Mouse (Mus musculus) heart, adult 18-20 months (tissue): ENCODE measurements at regions not wholly inside any gene's neighbourhood (a gene's known extent, or its start where the extent isn't known, plus 50 kb on each side); places are given as distances from the start of the nearest gene placed in this dataset.
A peak's percentile ranks its signal among the peaks of the same experiment; 100 is the strongest.

Experiments
- DNase-seq, 2 experiments: peaks; one replicate each; pipeline ENCODE4 v3.0.0; 2021 to 2022; ENCODE audit warnings: mixed read lengths in 1 of 2

DNA sequence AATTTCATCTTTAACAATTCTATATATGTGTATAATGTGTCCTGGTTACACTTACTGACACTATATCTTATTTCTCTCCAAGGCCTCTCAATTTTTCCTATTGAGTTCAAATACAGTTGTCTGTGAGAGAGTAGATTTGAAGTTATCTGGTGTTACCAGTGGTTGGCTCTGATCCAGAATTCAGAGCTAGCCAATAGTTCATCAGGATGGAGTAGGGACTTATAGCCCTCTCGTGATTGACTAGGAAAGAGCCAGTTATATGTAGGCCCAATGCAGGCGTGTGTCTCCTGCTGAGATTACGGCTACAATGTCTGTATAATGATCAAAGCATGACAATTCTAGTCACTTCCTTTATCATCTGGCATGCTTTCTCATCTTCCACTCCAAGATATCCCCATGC lies 1241.0 kb upstream of the Zeb2 start:
- DNase-seq, result no peak

DNA sequence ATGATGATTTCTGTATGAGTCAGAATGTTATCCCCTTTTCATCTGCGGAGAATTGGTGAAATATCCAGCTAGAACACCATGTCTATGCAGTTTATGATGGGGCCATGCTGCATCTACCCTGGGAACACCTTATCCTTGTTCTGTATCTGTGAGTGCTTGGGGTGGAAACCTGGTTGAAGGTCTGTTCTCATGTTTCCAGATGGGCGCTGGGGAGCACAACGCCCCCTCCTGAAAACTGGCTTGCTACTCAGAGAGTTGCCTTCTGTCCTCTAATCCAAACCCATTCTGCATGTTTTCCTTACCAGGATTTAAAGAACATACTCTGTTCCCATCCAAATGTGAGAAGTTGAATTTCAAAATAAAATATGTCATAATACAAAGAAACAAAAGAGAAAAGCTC lies 1239.5 kb upstream of the Zeb2 start:
- no peak for DNase-seq

DNA sequence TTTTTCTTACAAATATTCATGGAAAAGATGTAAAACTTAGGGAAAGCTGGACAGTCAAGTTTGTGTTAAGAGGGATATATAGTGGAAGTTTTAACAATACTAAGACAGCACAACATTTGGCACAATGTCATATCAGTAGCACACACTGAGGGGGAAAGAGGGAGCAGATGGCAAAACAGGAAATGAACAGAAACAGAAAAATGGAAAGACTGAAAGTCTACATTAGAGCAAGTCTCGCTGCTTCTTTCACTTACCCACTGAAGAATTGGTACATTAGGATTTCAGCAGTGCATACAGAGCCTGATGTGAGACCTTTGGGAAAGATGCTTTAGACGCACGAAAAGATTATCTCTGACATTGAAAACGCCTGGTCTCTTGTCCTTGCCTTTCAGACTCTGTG lies 1223.5 kb upstream of the Zeb2 start:
- no peak for DNase-seq

DNA sequence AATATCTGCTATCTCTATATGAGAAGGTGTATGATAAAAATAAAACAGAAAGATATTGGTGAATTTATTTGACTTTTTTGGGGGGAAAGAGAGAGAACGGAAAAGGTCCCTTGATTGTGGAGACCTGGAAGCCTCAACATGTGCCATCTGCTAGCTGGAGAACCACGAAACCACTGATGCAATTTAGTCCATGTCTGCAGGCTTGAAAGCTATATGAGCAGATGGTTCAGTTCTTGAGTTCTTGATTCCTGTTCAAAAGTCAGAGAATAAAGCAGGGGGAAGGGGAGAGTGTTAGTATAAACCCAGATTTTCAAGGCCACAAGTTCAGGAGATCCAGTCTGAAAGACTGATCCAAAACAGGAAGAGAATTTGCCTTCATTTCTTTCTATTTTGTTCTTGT lies 1199.5 kb upstream of the Zeb2 start:
- DNase-seq, result no peak

DNA sequence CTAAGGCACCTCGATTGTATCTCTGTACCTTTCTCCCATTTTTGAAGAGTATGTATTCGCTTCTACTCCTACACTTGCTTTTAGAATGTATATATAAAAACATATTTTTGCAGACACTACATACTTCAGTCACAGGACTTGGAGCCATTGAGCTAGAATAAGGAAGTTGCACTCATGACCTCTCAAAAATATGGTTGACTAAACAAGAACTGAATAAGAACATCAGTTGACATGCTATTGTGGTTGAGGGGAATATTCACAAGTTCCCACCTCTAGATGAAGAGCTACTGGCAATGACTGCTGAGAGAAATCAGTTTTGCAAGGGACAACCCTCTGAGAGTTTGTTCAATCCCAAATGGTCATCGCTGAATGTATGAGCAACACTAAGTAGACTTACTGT lies 1198.0 kb upstream of the Zeb2 start:
- DNase-seq, result no peak

DNA sequence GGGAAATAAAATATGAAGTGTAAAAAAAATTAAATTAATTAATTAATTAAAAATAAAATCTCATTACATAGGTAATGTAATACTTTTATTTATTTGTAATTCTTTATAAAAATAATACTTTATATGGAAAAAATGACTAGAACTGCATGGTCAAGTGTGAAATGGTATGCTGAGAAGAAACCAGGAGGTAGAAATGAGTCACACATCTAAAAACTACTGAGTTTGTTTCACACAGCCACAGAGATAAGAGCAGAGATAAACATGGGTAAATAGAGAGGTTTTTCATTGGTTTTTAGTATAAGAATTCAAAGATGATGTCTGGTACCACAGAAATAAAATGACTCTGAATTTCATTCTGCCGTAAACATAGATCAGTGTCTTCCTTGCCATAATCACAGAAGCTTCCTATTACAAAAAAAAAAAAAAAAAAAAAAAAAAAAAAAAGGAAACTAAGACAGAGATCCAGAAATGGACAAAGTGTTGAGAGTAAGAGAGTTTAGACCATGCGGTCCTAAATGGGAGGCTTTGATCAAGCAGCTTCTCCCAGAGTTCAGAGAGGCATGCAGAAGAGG lies 1190.5 kb upstream of the Zeb2 start:
- DNase-seq, result no peak

DNA sequence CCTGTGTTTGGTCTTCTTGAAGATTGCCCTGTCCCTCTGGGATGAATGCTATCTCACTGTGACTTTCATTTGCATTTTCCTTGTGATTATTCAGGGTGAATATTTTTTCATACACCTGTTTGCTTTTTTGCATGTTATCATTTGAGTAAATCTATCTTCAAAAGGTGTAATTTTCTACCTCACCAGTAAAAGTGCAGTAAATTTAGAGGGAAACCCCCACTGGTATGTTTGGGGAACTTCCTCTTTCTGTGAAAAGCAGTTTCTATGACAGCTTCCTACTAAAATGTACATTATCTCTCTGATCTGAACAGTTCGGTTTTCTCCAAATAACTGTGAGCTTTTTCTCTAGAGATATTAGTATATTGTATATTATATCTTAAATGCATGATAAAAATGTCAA lies 1185.4 kb upstream of the Zeb2 start:
- no peak for DNase-seq

DNA sequence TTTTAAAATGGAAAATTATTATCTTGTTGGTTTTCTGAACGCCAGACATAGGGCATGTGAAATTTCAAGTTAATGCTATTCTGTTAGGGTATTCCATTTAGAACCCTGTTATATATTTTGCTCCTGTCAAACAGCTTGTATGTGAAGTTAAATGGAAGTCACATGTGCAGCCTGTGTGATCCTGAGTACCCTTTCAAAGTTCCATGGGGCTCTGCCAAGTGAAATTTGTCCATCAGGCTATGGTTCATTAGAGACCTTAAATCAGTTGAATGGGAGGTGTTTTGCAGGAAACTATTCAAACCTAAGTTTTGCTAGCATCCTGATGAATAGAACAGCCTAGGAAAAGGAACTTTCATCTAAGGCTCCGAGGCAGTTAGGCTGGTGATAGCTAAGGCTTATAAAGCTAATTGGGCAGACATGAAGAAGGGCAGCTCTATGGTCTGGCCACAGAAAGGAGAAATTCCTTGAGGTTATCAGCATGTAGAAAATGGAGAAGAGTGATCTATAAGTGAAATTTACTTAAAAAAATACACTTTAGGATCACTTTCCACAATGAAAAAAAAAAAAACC lies 1180.2 kb upstream of the Zeb2 start:
- no peak for DNase-seq

DNA sequence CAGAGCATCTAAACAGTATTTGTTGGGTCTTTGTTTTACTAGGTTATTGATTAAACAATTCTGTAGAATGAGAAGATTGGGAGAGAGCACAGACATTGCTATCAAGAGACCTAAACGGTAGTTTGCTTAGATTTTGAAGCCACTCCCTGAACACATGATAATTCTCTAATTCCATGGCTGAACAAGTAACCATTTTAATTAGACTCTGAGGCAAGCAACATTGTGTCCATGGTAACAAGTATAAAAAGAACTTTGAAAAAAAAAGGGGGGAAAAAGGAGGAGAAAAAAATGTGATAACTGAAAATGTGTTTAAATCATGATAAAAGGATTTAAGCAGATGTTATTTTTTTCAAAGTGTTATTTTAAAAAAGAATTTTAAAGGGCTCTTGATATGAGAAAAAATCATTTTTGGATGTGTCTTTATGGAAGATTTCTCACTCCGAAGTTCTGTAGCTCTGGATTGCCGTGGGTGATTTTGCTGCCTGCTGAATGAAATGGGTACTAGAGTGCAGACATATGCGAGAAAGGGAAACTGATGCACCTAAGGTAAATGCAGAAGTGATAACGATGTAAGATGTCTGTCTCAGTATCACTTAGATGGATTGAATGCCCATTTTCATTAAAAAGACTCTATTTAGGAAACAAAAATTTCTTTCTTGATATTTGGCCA lies 1166.9 kb upstream of the Zeb2 start:
- DNase-seq, result no peak

DNA sequence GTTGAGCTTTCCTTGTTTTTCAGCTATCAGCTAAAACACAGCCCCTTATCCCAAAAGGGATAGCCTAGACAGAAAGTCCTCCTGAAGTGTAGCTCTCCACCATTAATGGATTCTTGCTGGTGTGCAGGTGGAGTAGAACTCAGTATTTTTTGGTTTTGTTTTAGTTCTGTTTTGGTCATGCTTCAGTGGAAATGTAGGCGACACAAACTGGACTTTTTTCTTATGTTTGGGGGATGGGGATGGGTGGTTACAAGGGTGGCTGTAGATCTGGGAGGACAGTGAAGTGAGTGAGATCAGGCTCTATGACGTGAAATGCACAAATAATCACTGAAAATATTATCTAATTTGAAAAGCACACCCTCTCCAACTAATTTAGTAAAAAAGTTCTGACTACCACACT lies 1163.6 kb upstream of the Zeb2 start:
- DNase-seq, result no peak

DNA sequence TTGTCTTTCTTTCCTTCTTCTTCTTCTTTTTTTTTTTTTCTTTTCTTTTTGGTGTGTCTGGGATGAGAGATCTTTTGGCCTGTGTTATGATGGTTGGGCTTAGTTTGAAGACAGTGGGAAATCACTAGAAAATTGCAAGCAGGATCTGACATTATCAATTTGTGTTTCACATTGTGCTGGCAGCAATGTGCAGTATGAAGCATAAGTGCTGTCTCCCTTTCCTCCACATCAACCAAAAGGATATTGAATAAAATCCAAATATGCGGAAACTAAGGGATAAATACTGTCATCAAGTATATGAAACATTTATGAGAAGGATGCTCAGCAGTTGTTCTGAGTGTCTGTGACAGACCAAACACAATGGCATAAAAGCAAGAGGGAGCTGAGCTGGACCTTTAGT lies 1144.4 kb upstream of the Zeb2 start:
- DNase-seq, result no peak

DNA sequence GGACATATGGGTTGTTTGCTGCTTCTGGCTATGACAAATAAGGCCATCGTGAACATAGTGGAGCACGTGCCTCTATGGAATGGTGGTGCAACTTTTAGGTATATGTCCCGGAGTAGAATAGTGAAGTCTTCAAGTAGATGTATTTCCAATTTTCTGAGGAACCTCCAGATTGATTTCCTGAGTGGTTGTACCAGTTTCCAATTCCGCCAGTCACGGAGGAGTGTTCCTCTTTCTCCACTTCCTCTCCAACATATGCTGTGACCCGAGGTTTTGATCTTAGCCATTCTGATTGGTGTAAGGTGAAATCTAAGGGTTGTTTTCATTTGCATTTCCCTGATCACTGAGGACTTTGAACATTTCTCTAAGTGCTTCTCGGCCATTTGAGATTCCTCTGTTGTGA lies 1134.4 kb upstream of the Zeb2 start:
- peak; percentile 2 to 10 for DNase-seq

DNA sequence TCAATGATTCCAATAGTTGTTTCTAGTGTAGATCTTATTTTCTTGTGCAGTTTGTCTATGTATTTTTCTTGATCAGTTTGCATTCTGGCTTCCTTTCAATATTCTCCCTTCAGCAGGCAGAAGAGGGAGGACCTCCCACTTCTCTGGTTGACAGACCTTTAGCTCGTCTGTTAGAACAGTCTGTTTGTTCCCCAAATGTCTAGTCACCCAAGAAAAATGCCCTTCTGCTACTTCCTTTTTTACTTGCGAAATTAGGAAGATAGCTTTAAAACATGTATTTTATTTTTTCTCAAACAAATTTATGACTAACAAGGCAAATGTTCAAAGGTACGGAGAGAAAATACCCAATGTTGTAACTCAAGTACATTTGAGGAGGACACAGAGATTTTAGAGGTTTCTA lies 1128.5 kb upstream of the Zeb2 start:
- DNase-seq, result peak; percentile 2 to 37

DNA sequence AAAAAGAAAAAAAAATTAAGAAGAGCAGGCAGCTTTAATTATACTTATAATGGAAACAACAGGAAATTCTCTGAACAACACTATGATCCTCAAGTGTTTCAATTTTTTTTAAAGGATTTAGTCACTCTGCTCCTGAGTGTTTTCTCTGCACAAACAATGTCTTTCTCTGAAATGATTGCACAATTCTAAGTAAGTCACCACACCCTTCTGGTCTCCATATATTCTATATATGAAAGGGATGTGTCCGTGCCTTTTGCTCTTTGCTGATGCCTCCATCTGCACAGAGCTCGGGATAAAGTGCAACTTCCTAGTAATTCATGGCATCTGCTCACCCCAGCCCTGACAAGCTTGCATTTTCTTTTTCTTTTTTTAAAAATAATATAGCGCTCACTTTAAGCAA lies 1127.5 kb upstream of the Zeb2 start:
- DNase-seq, result no peak

DNA sequence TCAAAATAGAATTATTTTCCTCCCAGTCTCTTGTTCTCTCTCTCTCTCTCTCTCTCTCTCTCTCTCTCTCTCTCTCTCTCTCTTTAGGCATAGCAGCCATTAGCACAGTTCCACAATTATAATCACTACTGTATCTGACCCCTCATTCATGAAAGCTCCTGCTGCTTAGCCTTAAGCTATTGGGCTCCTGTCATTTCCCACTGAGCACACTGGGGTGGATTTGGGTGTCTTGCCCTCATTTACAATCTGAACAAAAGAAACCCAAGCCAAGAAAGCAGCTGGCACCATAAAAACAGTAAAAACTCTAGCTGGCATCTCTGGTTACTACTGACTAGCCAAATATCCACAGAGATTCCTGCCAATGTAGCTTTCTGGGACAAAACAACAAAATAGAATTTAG lies 1125.6 kb upstream of the Zeb2 start:
- DNase-seq, result no peak

DNA sequence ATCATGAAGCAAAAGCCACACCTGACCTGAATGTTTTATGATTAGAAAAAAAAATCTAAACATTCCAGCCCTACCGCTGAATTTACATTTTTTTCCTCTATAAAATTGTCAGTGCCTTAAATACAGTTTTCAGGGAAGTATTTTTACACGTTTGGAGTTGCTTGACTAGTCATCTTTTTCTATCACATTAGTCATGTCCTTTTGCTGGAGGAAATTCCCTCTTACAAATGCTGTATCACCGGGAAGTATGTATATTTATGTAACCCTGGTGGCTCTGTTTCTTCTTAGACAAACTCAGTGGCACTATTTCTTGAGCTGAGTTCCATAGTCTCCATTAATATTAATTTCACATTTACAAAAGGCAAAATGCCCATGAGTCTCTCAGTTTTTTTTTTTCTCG lies 1122.7 kb upstream of the Zeb2 start:
- DNase-seq, result no peak

DNA sequence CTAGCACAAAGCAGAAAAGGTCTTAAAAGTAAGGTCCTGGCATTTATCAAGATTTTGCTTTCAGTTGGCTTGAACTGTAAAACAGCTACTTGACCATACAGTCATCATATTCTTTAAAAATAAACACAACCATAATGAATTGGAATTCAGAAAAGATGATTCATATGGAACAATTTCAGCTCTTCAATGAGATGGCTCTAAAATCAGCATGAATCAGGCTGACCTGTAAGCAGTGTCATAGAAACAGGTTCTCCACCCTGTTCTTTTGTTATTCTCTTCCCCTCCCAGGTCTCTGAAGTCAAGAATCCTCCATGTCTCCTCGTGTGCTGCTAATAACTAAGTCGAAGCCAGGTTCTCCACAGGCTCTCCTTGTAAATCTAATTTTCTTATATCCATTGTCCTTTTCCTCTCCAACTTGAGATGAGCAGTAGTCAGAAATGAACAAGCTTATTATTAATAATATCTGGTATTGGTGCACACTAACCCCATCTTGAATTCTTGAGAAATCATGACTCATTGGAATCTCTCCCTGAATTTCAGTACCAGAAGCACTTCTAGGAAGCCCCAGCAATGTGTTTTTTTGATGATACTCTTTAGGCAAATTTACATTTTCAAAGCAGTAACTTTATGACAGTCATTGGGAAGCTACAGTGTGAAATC lies 1113.7 kb upstream of the Zeb2 start:
- DNase-seq, result no peak

DNA sequence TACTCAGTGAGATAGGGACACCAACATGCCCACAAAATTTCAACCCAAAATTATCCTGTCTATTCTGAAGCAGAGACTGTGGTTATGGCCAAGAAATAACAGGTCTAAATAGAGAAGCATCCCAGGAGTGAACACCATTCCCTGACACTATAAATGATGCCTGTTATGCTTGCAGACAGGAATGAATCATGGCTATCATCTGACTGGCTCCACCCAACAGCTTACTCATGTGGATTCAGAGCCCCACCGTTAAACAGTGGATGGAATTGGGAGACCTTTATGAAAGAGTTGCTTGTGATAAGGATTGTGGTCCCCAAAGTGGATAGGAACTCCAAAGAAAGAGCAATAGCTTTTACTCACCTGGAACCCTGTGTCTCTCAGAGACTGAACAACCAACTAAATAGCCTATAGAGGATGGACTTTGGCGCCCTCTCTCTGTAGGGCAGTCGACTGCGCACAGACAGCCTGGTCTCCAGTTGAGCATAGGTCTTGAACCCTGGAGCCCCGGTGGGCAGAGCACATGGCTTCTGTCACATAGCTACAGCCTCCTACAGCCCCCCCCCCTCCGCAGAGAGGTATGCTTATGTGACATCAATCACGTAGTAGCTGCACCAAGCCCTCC lies 1101.3 kb upstream of the Zeb2 start:
- peak in 1 of 2 experiments; percentile 24 for DNase-seq

DNA sequence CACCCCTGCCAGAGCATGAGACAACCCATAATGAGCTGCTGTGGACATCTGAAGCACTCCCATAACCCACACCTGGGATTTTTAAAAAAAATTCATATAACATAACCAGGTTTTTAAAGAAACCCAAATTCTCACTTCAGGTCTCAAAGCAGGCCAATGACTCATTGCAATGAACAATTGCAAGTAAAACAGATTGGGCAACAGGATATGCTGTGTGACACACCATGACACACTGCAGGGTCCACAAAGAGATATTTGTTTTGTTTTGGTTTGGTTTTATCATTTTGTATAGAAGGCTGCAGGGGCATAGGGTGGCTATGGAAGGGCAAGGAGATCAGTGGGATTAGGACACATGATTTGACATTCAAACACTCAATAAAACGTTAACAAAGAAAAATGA lies 1082.1 kb upstream of the Zeb2 start:
- DNase-seq, result no peak

DNA sequence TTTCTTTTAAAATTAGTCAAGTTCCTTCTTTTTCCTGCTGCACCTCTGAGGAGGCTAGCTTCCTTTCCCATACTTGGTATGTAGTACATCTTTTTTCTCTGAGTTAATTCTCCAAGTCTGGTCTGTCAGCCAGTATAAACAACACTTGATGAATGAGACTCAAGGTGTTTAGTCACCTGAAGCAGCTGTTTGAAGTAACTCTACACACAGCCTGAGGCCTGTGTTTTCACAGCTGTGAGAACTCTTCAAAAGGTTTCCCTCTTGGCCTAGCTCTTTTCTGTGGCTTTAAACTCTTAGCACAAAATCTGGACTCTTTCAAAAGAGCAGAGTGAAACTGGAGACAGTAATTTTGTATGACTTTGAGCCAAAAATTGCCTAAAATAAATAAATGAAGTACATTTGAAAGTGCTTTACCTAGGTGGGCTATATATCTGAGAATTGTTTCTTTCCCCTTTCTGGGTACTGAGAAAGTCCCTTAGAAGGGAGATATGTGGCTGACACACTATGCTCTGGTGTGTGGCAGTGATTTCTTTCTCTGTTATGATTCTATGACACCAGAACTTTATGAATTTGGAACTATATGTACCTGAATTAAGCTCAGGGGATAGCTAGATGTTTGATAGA lies 1070.2 kb upstream of the Zeb2 start:
- no peak for DNase-seq

DNA sequence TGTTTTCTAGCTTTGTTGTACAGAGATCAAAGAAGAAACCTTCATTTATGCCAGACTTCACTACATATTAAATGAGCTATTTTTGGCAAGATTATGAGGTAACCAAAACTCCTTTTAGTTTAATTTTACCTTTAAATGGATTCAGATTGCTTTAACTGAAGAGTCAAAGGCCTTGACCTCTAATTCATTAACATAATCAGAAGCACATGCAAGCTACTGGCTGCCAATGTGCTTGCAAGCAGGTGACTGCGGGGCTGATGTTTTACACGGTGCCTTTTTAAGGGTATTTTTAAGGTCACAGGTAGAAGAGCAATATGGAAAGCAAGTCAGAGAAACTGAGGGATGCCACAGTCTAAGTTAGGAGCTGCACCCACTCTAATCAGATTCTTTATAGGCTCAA lies 1066.0 kb upstream of the Zeb2 start:
- no peak for DNase-seq

DNA sequence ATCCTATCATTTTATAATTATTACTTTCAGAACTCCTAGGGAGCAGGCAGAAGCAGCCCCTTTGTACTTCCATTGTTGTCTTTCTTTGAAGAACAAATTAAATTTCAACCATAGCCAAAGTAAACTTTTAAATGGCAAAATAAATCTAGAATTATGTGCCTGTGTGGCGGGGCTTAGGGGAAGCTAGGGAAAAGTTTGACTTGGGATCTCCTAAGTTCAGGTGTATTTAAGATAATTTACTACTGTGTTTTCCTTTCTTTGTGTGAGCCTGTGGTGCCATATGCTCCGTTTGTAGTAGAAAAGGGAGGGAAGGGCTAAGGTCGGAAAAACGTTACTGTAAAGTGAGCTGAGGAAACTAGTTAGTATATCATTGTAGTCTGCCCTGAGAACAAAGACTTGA lies 1062.5 kb upstream of the Zeb2 start:
- DNase-seq, result no peak

DNA sequence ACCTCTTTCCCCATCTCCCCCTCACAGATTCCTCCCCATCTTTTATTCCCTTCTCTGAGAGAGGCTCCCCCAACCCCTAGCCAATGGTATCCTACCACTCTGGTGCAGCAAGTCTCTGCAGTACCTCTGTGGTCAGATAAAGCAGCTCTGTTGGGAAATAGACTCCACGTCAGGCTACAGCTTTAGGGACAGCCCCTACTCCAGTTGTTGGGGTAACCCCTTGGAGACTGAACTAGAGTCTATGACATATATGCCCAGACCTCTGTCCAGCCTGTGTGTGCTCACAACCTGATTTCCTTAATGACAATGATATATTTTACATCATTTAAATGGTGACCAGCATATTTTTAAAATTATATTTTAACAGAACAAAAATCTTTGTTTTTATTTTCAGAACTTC lies 1051.3 kb upstream of the Zeb2 start:
- DNase-seq, result no peak
